Mouse (Mus musculus): ENCODE measurements around the gene Rora. TPM values are rescaled to one million over a fixed set of nuclear protein-coding genes. Genes with fewer than 3 reads are reported as not detected.

The Rora gene
- polyA plus RNA-seq, 1 experiment = 4.7 TPM

- no peaks in the 10 kb centered on the region for H3K4me1 ChIP-seq (replicated peaks; ENCODE audit: control insufficient read depth, insufficient read depth, low read length)
- no peak overlapping the region for H3K27ac ChIP-seq (ENCODE audit: control insufficient read depth, insufficient read depth, low read length)
- H3K4me3 ChIP-seq (ENCODE audit: control insufficient read depth, insufficient read depth, low read length) = no peak overlapping the region
- no peak for TF ChIP-seq CTCF (IDR thresholded peaks at IDR 0.05; ENCODE audit: borderline replicate concordance, control insufficient read depth, extremely low read depth, insufficient read depth, low read length, poor library complexity)
- TF ChIP-seq POLR2A (IDR thresholded peaks at IDR 0.05; ENCODE audit: control insufficient read depth, extremely low read depth, insufficient read depth, low read length, poor library complexity) = no peak
- H3K27me3 ChIP-seq (ENCODE audit: control insufficient read depth, insufficient read depth, low read length) = no peaks in the 10 kb centered on the region
- WGBS = 96% methylated on average over 9 of the region's 9 CpGs
- H3K36me3 ChIP-seq (ENCODE audit: control insufficient read depth, insufficient read depth, low read length) = no peaks in the 10 kb centered on the region
- DNase-seq = no peak
Measured at GRCm38 (mm10) chr9:69327077-69327476, 673.5 kb downstream of the Rora start.

GRCm38 (mm10) chr9:69327591-69327990 is 674.0 kb downstream of the Rora start:
- DNase-seq = no peak
- no peaks in the 10 kb centered on the region for H3K27me3 ChIP-seq (ENCODE audit: control insufficient read depth, insufficient read depth, low read length)
- H3K4me1 ChIP-seq (replicated peaks; ENCODE audit: control insufficient read depth, insufficient read depth, low read length) = no peaks in the 10 kb centered on the region
- TF ChIP-seq CTCF (IDR thresholded peaks at IDR 0.05; ENCODE audit: borderline replicate concordance, control insufficient read depth, extremely low read depth, insufficient read depth, low read length, poor library complexity) = no peak
- TF ChIP-seq POLR2A (IDR thresholded peaks at IDR 0.05; ENCODE audit: control insufficient read depth, extremely low read depth, insufficient read depth, low read length, poor library complexity) = no peak
- no peak overlapping the region for H3K27ac ChIP-seq (ENCODE audit: control insufficient read depth, insufficient read depth, low read length)
- 95% methylated on average over 7 of the region's 7 CpGs for WGBS
- H3K36me3 ChIP-seq (ENCODE audit: control insufficient read depth, insufficient read depth, low read length) = no peaks in the 10 kb centered on the region
- no peak overlapping the region for H3K4me3 ChIP-seq (ENCODE audit: control insufficient read depth, insufficient read depth, low read length)

- peaks cover 6% of the 10 kb centered on the region for H3K4me1 ChIP-seq (replicated peaks; ENCODE audit: control insufficient read depth, insufficient read depth, low read length)
- no peaks in the 10 kb centered on the region for H3K36me3 ChIP-seq (ENCODE audit: control insufficient read depth, insufficient read depth, low read length)
- TF ChIP-seq POLR2A (IDR thresholded peaks at IDR 0.05; ENCODE audit: control insufficient read depth, extremely low read depth, insufficient read depth, low read length, poor library complexity) = no peak
- TF ChIP-seq CTCF (IDR thresholded peaks at IDR 0.05; ENCODE audit: borderline replicate concordance, control insufficient read depth, extremely low read depth, insufficient read depth, low read length, poor library complexity) = no peak
- DNase-seq = no peak
- no peak overlapping the region for H3K4me3 ChIP-seq (ENCODE audit: control insufficient read depth, insufficient read depth, low read length)
- 96% methylated on average over 3 of the region's 3 CpGs for WGBS
- H3K27me3 ChIP-seq (ENCODE audit: control insufficient read depth, insufficient read depth, low read length) = no peaks in the 10 kb centered on the region
- no peak overlapping the region for H3K27ac ChIP-seq (ENCODE audit: control insufficient read depth, insufficient read depth, low read length)
Measured at GRCm38 (mm10) chr9:69331790-69332189, 678.2 kb downstream of the Rora start.

- WGBS = 96% methylated on average over 14 of the region's 14 CpGs
- no peak for TF ChIP-seq POLR2A (IDR thresholded peaks at IDR 0.05; ENCODE audit: control insufficient read depth, extremely low read depth, insufficient read depth, low read length, poor library complexity)
- no peak for TF ChIP-seq CTCF (IDR thresholded peaks at IDR 0.05; ENCODE audit: borderline replicate concordance, control insufficient read depth, extremely low read depth, insufficient read depth, low read length, poor library complexity)
- H3K27ac ChIP-seq (ENCODE audit: control insufficient read depth, insufficient read depth, low read length) = no peak overlapping the region
- no peak overlapping the region for H3K4me3 ChIP-seq (ENCODE audit: control insufficient read depth, insufficient read depth, low read length)
- H3K4me1 ChIP-seq (replicated peaks; ENCODE audit: control insufficient read depth, insufficient read depth, low read length) = peaks cover 13% of the 10 kb centered on the region
- H3K36me3 ChIP-seq (ENCODE audit: control insufficient read depth, insufficient read depth, low read length) = no peaks in the 10 kb centered on the region
- no peak for DNase-seq
- H3K27me3 ChIP-seq (ENCODE audit: control insufficient read depth, insufficient read depth, low read length) = no peaks in the 10 kb centered on the region
Measured at GRCm38 (mm10) chr9:69332802-69333568, 679.4 kb downstream of the Rora start.

- no peak for DNase-seq
- Histone ChIP-seq H3K27me3 (ENCODE audit: control insufficient read depth, insufficient read depth, low read length) (no peaks in the 10 kb centered on the region), H3K36me3 (ENCODE audit: control insufficient read depth, insufficient read depth, low read length) (no peaks in the 10 kb centered on the region), H3K4me1 (replicated peaks; ENCODE audit: control insufficient read depth, insufficient read depth, low read length) (peaks cover 13% of the 10 kb centered on the region), H3K4me3 (ENCODE audit: control insufficient read depth, insufficient read depth, low read length) (no peak overlapping the region), H3K27ac (ENCODE audit: control insufficient read depth, insufficient read depth, low read length) (no peak overlapping the region)
- no peak for TF ChIP-seq POLR2A (IDR thresholded peaks at IDR 0.05; ENCODE audit: control insufficient read depth, extremely low read depth, insufficient read depth, low read length, poor library complexity)
- TF ChIP-seq CTCF (IDR thresholded peaks at IDR 0.05; ENCODE audit: borderline replicate concordance, control insufficient read depth, extremely low read depth, insufficient read depth, low read length, poor library complexity) = no peak
- WGBS = 75% methylated on average over 4 of the region's 4 CpGs
Measured at GRCm38 (mm10) chr9:69333654-69334053, 680.1 kb downstream of the Rora start.

- no peaks in the 10 kb centered on the region for H3K36me3 ChIP-seq (ENCODE audit: control insufficient read depth, insufficient read depth, low read length)
- H3K4me1 ChIP-seq (replicated peaks; ENCODE audit: control insufficient read depth, insufficient read depth, low read length) = peaks cover 13% of the 10 kb centered on the region
- no peak overlapping the region for H3K27ac ChIP-seq (ENCODE audit: control insufficient read depth, insufficient read depth, low read length)
- no peak for DNase-seq
- 90% methylated on average over 8 of the region's 8 CpGs for WGBS
- TF ChIP-seq POLR2A (IDR thresholded peaks at IDR 0.05; ENCODE audit: control insufficient read depth, extremely low read depth, insufficient read depth, low read length, poor library complexity) (no peak), CTCF (IDR thresholded peaks at IDR 0.05; ENCODE audit: borderline replicate concordance, control insufficient read depth, extremely low read depth, insufficient read depth, low read length, poor library complexity) (no peak)
- no peak overlapping the region for H3K4me3 ChIP-seq (ENCODE audit: control insufficient read depth, insufficient read depth, low read length)
- no peaks in the 10 kb centered on the region for H3K27me3 ChIP-seq (ENCODE audit: control insufficient read depth, insufficient read depth, low read length)
Measured at GRCm38 (mm10) chr9:69334106-69334505, 680.5 kb downstream of the Rora start.

All from thymus, adult 2 months (tissue).